Mouse (Mus musculus) midbrain, embryonic 16.5 days (tissue): ENCODE measurements around the gene Ltb4r2. TPM values are rescaled to one million over a fixed set of nuclear protein-coding genes. Genes with fewer than 3 reads are reported as not detected.

ENCODE experiments used
- ATAC-seq: fragments of 200-750 bp; cut with Nextera tagmentation; 2 replicates; pipeline ENCODE4 v1.8.0; 2017; ENCODE audit warnings: moderate TSS enrichment
- H3K27ac ChIP-seq: fragments of 300-500 bp; sonication (generic); 2 replicates; pipeline ENCODE4 v1.5.1; 2014; ENCODE audit warnings: mild to moderate bottlenecking, low read length, mixed read lengths
- H3K27me3 ChIP-seq: fragments of 300-500 bp; sonication (generic); 2 replicates; pipeline ENCODE4 v1.6.1; 2014; ENCODE audit warnings: low read depth, low read length, mixed read lengths; ENCODE audit not compliant: control insufficient read depth, insufficient read depth
- H3K36me3 ChIP-seq: fragments of 300-500 bp; sonication (generic); 2 replicates; pipeline ENCODE4 v1.6.1; 2014; ENCODE audit warnings: mild to moderate bottlenecking, low read length, moderate library complexity, mixed read lengths; ENCODE audit not compliant: control insufficient read depth, insufficient read depth
- H3K4me1 ChIP-seq: fragments of 300-500 bp; sonication (generic); 2 replicates; pipeline ENCODE4 v1.6.1; 2014; ENCODE audit warnings: mild to moderate bottlenecking, low read length, mixed read lengths; ENCODE audit not compliant: control insufficient read depth, insufficient read depth
- H3K4me2 ChIP-seq: fragments of 300-500 bp; sonication (generic); 2 replicates; pipeline ENCODE4 v1.6.1; 2014; ENCODE audit warnings: mild to moderate bottlenecking, low read length, mixed read lengths
- H3K4me3 ChIP-seq: fragments of 300-500 bp; sonication (generic); 2 replicates; pipeline ENCODE4 v1.5.1; 2014; ENCODE audit warnings: low read depth, mild to moderate bottlenecking, low read length, moderate library complexity, mixed read lengths
- H3K9ac ChIP-seq: fragments of 300-500 bp; sonication (generic); 2 replicates; pipeline ENCODE4 v1.6.1; 2014; ENCODE audit warnings: low read depth, low read length, mixed read lengths
- H3K9me3 ChIP-seq: fragments of 300-500 bp; sonication (generic); replicated peaks from 2 replicates; pipeline ENCODE4 v1.6.1; 2014; ENCODE audit warnings: mild to moderate bottlenecking, low read length, mixed read lengths; ENCODE audit not compliant: control insufficient read depth, poor library complexity, severe bottlenecking
- WGBS: fragments of 180-500 bp; shearing (Covaris S2); extraction: QIAGEN DNeasy Blood & Tissue Kit; methylation state at CpG from one replicate; pipeline ENCODE4 v1.1.7; 2014; 5-methylcytosine and 5-hydroxymethylcytosine counted together
- polyA plus RNA-seq: library from polyadenylated mRNA; unstranded; fragments of >200 nt; fragmentation: Nextera tagmentation; extraction: Ambion mirVana; gene quantifications from 2 replicates; pipeline ENCODE4 v1.2.1, GENCODE M21; 2015

The Ltb4r2 gene
- polyA plus RNA-seq, 1 experiment from 2014 or later: 0.59 TPM

GRCm38 (mm10) chr14:55721076-55721475 is 40.2 kb upstream of the Ltb4r2 start:
- H3K4me1 ChIP-seq: peaks cover 14% of the 10 kb centered on the region
- H3K9me3 ChIP-seq: no peaks in the 10 kb centered on the region
- peak overlapping the region; percentile 75; the same call in 1 of the 2 replicates for H3K9ac ChIP-seq
- peak overlapping the region; percentile 79 for H3K4me2 ChIP-seq
- H3K27me3 ChIP-seq: no peaks in the 10 kb centered on the region
- peak overlapping the region; percentile 82; the same call in 1 of the 2 replicates for H3K27ac ChIP-seq
- no peak for ATAC-seq
- WGBS: 72% methylated on average over 6 of the region's 6 CpGs
- peaks cover 17% of the 10 kb centered on the region; the same call in 1 of the 2 replicates for H3K36me3 ChIP-seq
- peak overlapping the region; percentile 69 for H3K4me3 ChIP-seq

- H3K4me1 ChIP-seq: peaks cover 14% of the 10 kb centered on the region
- H3K4me3 ChIP-seq: peak within 1 kb of the TSS; percentile 69
- H3K9ac ChIP-seq: peak within 1 kb of the TSS; percentile 75
- no peaks in the 10 kb centered on the region for H3K27me3 ChIP-seq
- no peaks in the 10 kb centered on the region for H3K9me3 ChIP-seq
- ATAC-seq: peak; percentile 97
- under 1% methylated on average over 46 of the region's 50 CpGs for WGBS
- H3K4me2 ChIP-seq: peak within 1 kb of the TSS; percentile 79
- H3K27ac ChIP-seq: peak within 1 kb of the TSS; percentile 82
- peaks cover 15% of the 10 kb centered on the region; the same call in 1 of the 2 replicates for H3K36me3 ChIP-seq
Measured at GRCm38 (mm10) chr14:55721700-55722437, 39.4 kb upstream of the Ltb4r2 start, which contains the start of gene Rabggta. Gene Rabggta, minus strand, starts transcription at chr14:55722263.

GRCm38 (mm10) chr14:55722438-55722945 is 38.7 kb upstream of the Ltb4r2 start:
- no peaks in the 10 kb centered on the region for H3K27me3 ChIP-seq
- H3K36me3 ChIP-seq: peaks cover 10% of the 10 kb centered on the region; the same call in 1 of the 2 replicates
- peak overlapping the region; percentile 75 for H3K9ac ChIP-seq
- H3K9me3 ChIP-seq: no peaks in the 10 kb centered on the region
- no peak for ATAC-seq
- H3K4me2 ChIP-seq: peak overlapping the region; percentile 79
- H3K4me1 ChIP-seq: peaks cover 14% of the 10 kb centered on the region
- H3K27ac ChIP-seq: peak overlapping the region; percentile 82
- WGBS: 45% methylated on average over 8 of the region's 8 CpGs
- peak overlapping the region; percentile 69 for H3K4me3 ChIP-seq

GRCm38 (mm10) chr14:55723433-55723832 is 37.8 kb upstream of the Ltb4r2 start:
- WGBS: 96% methylated on average over 7 of the region's 7 CpGs
- ATAC-seq: no peak
- Histone ChIP-seq H3K4me2 (no peak overlapping the region), H3K4me3 (no peak overlapping the region), H3K36me3 (peaks cover 6% of the 10 kb centered on the region; the same call in 1 of the 2 replicates), H3K9ac (no peak overlapping the region), H3K27me3 (no peaks in the 10 kb centered on the region), H3K4me1 (peaks cover 14% of the 10 kb centered on the region), H3K27ac (no peak overlapping the region), H3K9me3 (no peaks in the 10 kb centered on the region)

GRCm38 (mm10) chr14:55724411-55724871 is 36.8 kb upstream of the Ltb4r2 start:
- Histone ChIP-seq H3K9me3 (no peaks in the 10 kb centered on the region), H3K9ac (no peak overlapping the region), H3K27me3 (no peaks in the 10 kb centered on the region), H3K4me2 (no peak overlapping the region), H3K27ac (no peak overlapping the region), H3K4me3 (no peak overlapping the region), H3K4me1 (peaks cover 14% of the 10 kb centered on the region), H3K36me3 (peaks cover 5% of the 10 kb centered on the region; the same call in 1 of the 2 replicates)
- no peak for ATAC-seq
- 70% methylated on average over 8 of the region's 8 CpGs for WGBS

- Histone ChIP-seq H3K9ac (no peak overlapping the region), H3K27ac (no peak overlapping the region), H3K36me3 (no peaks in the 10 kb centered on the region), H3K4me1 (peaks cover 7% of the 10 kb centered on the region), H3K4me3 (no peak overlapping the region), H3K4me2 (no peak overlapping the region), H3K9me3 (no peaks in the 10 kb centered on the region), H3K27me3 (no peaks in the 10 kb centered on the region)
- ATAC-seq: no peak
Measured at GRCm38 (mm10) chr14:55726261-55726660, 35.0 kb upstream of the Ltb4r2 start.

- H3K9ac ChIP-seq: no peak overlapping the region
- WGBS: 69% methylated on average over 8 of the region's 8 CpGs
- H3K36me3 ChIP-seq: no peaks in the 10 kb centered on the region
- H3K9me3 ChIP-seq: no peaks in the 10 kb centered on the region
- no peaks in the 10 kb centered on the region for H3K4me1 ChIP-seq
- no peaks in the 10 kb centered on the region for H3K27me3 ChIP-seq
- H3K4me3 ChIP-seq: no peak overlapping the region
- no peak overlapping the region for H3K27ac ChIP-seq
- no peak overlapping the region for H3K4me2 ChIP-seq
- ATAC-seq: no peak
Measured at GRCm38 (mm10) chr14:55727889-55728685, 33.1 kb upstream of the Ltb4r2 start.

GRCm38 (mm10) chr14:55730116-55730515 is 31.1 kb upstream of the Ltb4r2 start:
- Histone ChIP-seq H3K4me2 (no peak overlapping the region), H3K36me3 (no peaks in the 10 kb centered on the region), H3K27me3 (no peaks in the 10 kb centered on the region), H3K27ac (no peak overlapping the region), H3K4me3 (no peak overlapping the region), H3K4me1 (no peaks in the 10 kb centered on the region), H3K9me3 (no peaks in the 10 kb centered on the region), H3K9ac (no peak overlapping the region)
- WGBS: 71% methylated on average over 7 of the region's 7 CpGs
- ATAC-seq: no peak; the same call in 1 of the 2 replicates
